Mouse (Mus musculus): ENCODE results near the gene Hoxc11.

The Hoxc11 gene

DNA sequence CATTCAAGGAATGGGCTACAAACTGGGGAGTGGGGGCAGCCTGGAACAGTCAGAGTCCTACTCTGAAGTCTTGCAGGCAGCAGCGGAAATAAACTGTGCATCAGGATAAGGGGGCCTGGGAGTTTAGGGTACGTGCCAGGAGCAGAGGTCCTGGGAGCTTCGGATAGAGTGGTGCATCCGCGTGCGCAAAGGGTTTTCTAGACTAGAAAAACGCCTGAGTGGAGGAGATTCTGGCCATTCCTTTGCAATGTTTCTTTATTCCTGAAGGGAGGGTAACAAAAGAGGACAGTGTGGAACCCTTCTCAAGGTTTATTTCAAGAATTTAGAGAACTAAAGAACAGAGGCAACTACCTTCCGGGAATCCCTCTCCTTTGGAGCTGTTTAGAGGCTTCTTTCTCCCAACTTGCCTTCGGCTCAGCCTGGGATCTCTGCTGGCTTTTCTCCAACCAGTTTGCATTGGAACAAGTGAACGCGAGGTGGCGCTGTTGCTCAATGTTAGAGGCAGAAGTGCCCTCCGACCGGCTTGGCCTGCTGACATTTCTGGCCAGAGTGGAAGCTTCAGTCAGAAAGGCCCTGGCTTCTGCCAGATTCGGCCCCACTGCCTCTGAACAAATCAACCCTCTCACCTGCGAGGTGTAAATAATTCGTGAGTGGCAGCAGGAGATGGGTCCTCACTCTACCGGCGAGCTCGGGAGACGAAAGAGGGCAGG, 33.1 kb downstream of the Hoxc11 start:
- H3K9me3 ChIP-seq (ENCODE audit: low read length), result peaks cover 17% of the 10 kb centered on the region
- peak; percentile 69 for TF ChIP-seq CTCF (conservative IDR thresholded peaks at IDR 0.05; ENCODE audit: low read length)
- TF ChIP-seq NANOG (IDR thresholded peaks at IDR 0.05; ENCODE audit: borderline replicate concordance, low read length), result no peak
- TF ChIP-seq POU5F1 (IDR thresholded peaks at IDR 0.05; ENCODE audit: borderline replicate concordance, low read length), result no peak
- peaks cover 99% of the 10 kb centered on the region for H3K27me3 ChIP-seq (ENCODE audit: insufficient read depth, low read length)
- H3K4me1 ChIP-seq (replicated peaks; ENCODE audit: low read depth, low read length), result peaks cover 27% of the 10 kb centered on the region
- H3K36me3 ChIP-seq (ENCODE audit: insufficient read depth, low read length), result no peaks in the 10 kb centered on the region
- 0 out of 2 replicates have a peak overlapping the region, but pooled peaks have one; percentile 17 for H3K4me3 ChIP-seq (replicated peaks; ENCODE audit: low read length)

GRCm38 (mm10) chr15:102988078-102988477, 33.9 kb downstream of the Hoxc11 start:
- H3K4me1 ChIP-seq (replicated peaks; ENCODE audit: low read depth, low read length), result peaks cover 28% of the 10 kb centered on the region
- TF ChIP-seq CTCF (conservative IDR thresholded peaks at IDR 0.05; ENCODE audit: low read length) (no peak), POU5F1 (IDR thresholded peaks at IDR 0.05; ENCODE audit: borderline replicate concordance, low read length) (no peak), NANOG (IDR thresholded peaks at IDR 0.05; ENCODE audit: borderline replicate concordance, low read length) (no peak)
- H3K36me3 ChIP-seq (ENCODE audit: insufficient read depth, low read length), result no peaks in the 10 kb centered on the region
- H3K9me3 ChIP-seq (ENCODE audit: low read length), result peaks cover 17% of the 10 kb centered on the region
- peaks cover 99% of the 10 kb centered on the region for H3K27me3 ChIP-seq (ENCODE audit: insufficient read depth, low read length)
- H3K4me3 ChIP-seq (replicated peaks; ENCODE audit: low read length), result no peak overlapping the region

DNA sequence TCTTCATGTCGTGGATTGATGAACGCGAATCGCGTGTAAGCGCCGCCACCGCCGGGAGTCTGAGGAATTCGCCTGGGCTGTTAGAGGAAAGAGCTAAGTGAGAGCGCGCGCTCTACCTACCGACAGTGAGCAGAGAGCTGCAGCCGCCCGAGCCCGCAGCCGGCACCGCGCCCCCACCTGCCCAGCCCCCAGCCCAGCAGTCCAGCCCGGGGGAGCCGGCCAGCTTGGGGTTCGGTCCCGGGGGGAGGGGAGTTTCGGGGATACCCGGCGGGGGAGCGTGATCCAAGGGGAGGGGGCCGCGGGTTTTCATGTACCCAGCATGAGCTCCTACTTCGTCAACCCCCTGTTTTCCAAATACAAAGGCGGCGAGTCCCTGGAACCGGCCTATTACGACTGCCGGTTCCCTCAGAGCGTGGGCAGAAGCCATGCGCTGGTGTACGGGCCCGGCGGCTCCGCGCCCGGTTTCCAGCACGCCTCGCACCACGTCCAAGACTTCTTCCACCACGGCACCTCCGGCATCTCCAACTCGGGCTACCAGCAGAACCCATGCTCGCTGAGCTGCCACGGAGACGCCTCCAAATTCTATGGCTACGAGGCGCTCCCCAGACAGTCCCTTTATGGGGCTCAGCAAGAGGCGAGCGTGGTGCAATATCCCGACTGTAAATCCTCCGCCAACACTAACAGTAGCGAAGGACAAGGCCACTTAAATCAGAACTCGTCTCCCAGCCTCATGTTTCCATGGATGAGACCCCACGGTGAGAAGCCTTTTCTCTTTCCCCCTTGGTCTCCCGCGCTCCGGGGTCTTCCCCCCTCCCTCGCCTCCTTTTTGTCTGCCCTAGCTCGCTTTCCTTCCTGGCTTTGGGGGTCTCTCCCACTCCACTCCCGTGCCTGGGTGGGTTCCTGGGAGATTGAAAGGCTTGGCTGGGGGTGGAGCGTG, 36.5 kb downstream of the Hoxc11 start, which contains the start of gene Hoxc8:
TSS of gene Hoxc8 (plus strand) at position 147 of the 937 bp plus-strand sequence.
- TF ChIP-seq CTCF (conservative IDR thresholded peaks at IDR 0.05; ENCODE audit: low read length), result no peak
- TF ChIP-seq NANOG (IDR thresholded peaks at IDR 0.05; ENCODE audit: borderline replicate concordance, low read length), result no peak
- TF ChIP-seq POU5F1 (IDR thresholded peaks at IDR 0.05; ENCODE audit: borderline replicate concordance, low read length), result no peak
- Histone ChIP-seq H3K9me3 (ENCODE audit: low read length) (peaks cover 11% of the 10 kb centered on the region), H3K4me3 (replicated peaks; ENCODE audit: low read length) (peak within 1 kb of the TSS; percentile 62), H3K36me3 (ENCODE audit: insufficient read depth, low read length) (no peaks in the 10 kb centered on the region), H3K27me3 (ENCODE audit: insufficient read depth, low read length) (peaks cover 98% of the 10 kb centered on the region), H3K4me1 (replicated peaks; ENCODE audit: low read depth, low read length) (peaks cover 29% of the 10 kb centered on the region)

GRCm38 (mm10) chr15:102991782-102992181, 37.6 kb downstream of the Hoxc11 start:
- TF ChIP-seq NANOG (IDR thresholded peaks at IDR 0.05; ENCODE audit: borderline replicate concordance, low read length), result no peak
- TF ChIP-seq POU5F1 (IDR thresholded peaks at IDR 0.05; ENCODE audit: borderline replicate concordance, low read length), result no peak
- no peak for TF ChIP-seq CTCF (conservative IDR thresholded peaks at IDR 0.05; ENCODE audit: low read length)
- Histone ChIP-seq H3K27me3 (ENCODE audit: insufficient read depth, low read length) (peaks cover 98% of the 10 kb centered on the region), H3K9me3 (ENCODE audit: low read length) (0 out of 2 replicates have a peak, but pooled peaks cover 3% of the 10 kb centered on the region), H3K36me3 (ENCODE audit: insufficient read depth, low read length) (no peaks in the 10 kb centered on the region), H3K4me1 (replicated peaks; ENCODE audit: low read depth, low read length) (peaks cover 30% of the 10 kb centered on the region), H3K4me3 (replicated peaks; ENCODE audit: low read length) (no peak overlapping the region)

DNA sequence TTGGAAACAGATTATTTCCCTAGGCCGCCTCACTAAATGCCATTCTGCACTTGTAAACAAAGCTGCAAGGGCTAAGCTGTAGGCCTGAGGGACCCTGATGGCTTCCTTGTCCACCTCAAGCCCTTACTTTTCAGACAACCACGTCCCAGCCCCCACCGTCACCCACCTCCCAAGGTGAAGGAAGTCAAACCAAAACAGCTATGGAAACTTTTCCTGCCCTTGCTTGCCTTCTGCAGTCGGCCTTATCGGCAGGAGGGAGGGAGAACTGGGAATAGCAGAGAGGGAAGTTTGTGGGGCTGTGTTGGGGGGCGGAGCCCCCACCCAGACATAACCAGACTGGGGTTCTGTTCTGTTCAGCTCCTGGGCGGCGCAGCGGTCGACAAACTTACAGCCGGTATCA, 38.0 kb downstream of the Hoxc11 start:
- Histone ChIP-seq H3K4me1 (replicated peaks; ENCODE audit: low read depth, low read length) (peaks cover 26% of the 10 kb centered on the region), H3K36me3 (ENCODE audit: insufficient read depth, low read length) (no peaks in the 10 kb centered on the region), H3K4me3 (replicated peaks; ENCODE audit: low read length) (no peak overlapping the region), H3K27me3 (ENCODE audit: insufficient read depth, low read length) (peaks cover 97% of the 10 kb centered on the region), H3K9me3 (ENCODE audit: low read length) (0 out of 2 replicates have a peak, but pooled peaks cover 3% of the 10 kb centered on the region)
- TF ChIP-seq CTCF (conservative IDR thresholded peaks at IDR 0.05; ENCODE audit: low read length) (no peak), POU5F1 (IDR thresholded peaks at IDR 0.05; ENCODE audit: borderline replicate concordance, low read length) (no peak), NANOG (IDR thresholded peaks at IDR 0.05; ENCODE audit: borderline replicate concordance, low read length) (no peak)

DNA sequence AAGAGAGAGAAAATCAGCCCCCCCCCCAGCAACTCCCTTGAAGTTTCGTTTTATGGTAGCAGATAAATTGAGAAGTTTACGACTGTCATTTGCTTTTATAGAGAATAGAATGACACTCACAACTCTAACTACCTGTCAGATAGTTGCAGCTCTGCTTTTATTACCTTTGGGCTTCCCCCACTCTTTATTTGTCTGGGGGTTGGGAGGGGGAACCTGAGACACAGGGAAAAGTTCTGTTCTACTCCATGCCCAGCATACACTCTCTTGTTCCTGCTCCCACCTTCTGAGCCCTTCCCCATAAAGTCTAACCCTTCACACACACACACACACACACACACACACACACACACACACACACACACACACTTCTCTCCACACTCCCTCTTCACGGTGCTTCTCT, 38.6 kb downstream of the Hoxc11 start:
- TF ChIP-seq NANOG (IDR thresholded peaks at IDR 0.05; ENCODE audit: borderline replicate concordance, low read length) (no peak), CTCF (conservative IDR thresholded peaks at IDR 0.05; ENCODE audit: low read length) (no peak), POU5F1 (IDR thresholded peaks at IDR 0.05; ENCODE audit: borderline replicate concordance, low read length) (no peak)
- H3K9me3 ChIP-seq (ENCODE audit: low read length), result 0 out of 2 replicates have a peak, but pooled peaks cover 3% of the 10 kb centered on the region
- no peak overlapping the region for H3K4me3 ChIP-seq (replicated peaks; ENCODE audit: low read length)
- peaks cover 97% of the 10 kb centered on the region for H3K27me3 ChIP-seq (ENCODE audit: insufficient read depth, low read length)
- no peaks in the 10 kb centered on the region for H3K36me3 ChIP-seq (ENCODE audit: insufficient read depth, low read length)
- H3K4me1 ChIP-seq (replicated peaks; ENCODE audit: low read depth, low read length), result peaks cover 28% of the 10 kb centered on the region

DNA sequence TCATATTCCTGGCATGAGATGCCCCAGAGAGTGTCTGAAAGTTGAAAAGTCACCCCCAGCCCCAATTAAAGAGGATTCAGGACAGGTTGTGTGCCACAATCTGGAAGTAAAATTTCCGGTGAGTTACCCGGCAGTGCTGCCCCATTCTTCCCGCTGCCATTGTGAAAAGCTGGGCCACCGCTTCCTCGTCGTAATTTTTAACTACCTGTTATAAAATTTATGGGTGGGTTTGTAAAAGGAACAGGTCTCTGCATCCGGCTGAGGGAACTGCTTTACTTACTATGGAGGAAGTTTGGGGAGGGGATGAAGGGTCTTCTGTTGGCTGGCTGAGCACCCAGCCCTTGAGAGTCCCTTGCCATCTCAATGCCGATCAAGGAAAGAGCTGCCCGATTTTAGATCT, 42.3 kb downstream of the Hoxc11 start:
- Histone ChIP-seq H3K9me3 (ENCODE audit: low read length) (0 out of 2 replicates have a peak, but pooled peaks cover 3% of the 10 kb centered on the region), H3K4me1 (replicated peaks; ENCODE audit: low read depth, low read length) (peaks cover 48% of the 10 kb centered on the region), H3K36me3 (ENCODE audit: insufficient read depth, low read length) (no peaks in the 10 kb centered on the region), H3K27me3 (ENCODE audit: insufficient read depth, low read length) (peaks cover 98% of the 10 kb centered on the region), H3K4me3 (replicated peaks; ENCODE audit: low read length) (no peak overlapping the region)
- TF ChIP-seq POU5F1 (IDR thresholded peaks at IDR 0.05; ENCODE audit: borderline replicate concordance, low read length) (no peak), CTCF (conservative IDR thresholded peaks at IDR 0.05; ENCODE audit: low read length) (no peak), NANOG (IDR thresholded peaks at IDR 0.05; ENCODE audit: borderline replicate concordance, low read length) (no peak)

DNA sequence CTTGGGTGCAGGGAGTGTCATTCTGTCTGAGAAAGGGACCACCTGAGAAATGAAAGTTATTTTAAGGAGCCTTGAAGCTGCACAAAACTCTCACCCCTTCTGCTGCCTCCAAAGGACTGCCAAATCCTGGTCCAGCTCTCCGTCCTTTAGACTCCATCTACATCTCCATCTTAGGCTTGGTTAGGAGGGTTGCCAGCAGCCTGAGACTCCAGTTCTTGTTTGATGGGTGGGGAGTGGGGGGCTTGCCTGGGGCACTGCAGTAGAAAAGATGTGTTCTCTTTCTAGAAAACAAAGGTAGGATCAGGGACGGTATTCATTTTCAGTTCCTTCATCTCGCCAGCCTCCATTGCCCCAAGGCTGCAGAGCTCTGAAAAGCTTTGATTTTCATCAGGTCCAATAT, 43.2 kb downstream of the Hoxc11 start:
- H3K9me3 ChIP-seq (ENCODE audit: low read length), result no peaks in the 10 kb centered on the region
- no peak for TF ChIP-seq NANOG (IDR thresholded peaks at IDR 0.05; ENCODE audit: borderline replicate concordance, low read length)
- TF ChIP-seq POU5F1 (IDR thresholded peaks at IDR 0.05; ENCODE audit: borderline replicate concordance, low read length), result no peak
- no peak for TF ChIP-seq CTCF (conservative IDR thresholded peaks at IDR 0.05; ENCODE audit: low read length)
- peaks cover 98% of the 10 kb centered on the region for H3K27me3 ChIP-seq (ENCODE audit: insufficient read depth, low read length)
- no peak overlapping the region for H3K4me3 ChIP-seq (replicated peaks; ENCODE audit: low read length)
- no peaks in the 10 kb centered on the region for H3K36me3 ChIP-seq (ENCODE audit: insufficient read depth, low read length)
- peaks cover 44% of the 10 kb centered on the region for H3K4me1 ChIP-seq (replicated peaks; ENCODE audit: low read depth, low read length)

Measured in E14TG2a.4 (cell line).